8 mouse cellular contexts compared by ENCODE assay signal in the genomic region with DNA sequence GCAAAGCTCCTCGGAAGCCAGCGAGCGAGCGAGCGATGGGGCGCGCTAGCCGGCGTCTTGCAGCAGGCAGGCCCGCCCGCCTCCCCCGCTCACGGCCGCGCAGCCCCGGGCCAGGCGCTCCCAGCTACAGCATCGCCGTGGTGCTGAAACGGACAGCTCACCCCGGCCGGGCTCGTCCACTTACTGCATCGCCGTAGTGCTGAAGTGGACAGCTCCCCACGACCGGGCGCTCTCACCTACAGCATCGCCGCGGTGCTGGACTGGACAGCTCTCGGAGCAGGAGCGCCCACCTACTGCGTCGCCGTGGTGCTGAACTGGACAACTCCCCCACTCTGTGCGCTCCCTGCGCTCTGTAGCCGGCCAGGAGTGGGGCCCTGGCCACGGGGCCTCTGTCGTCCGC. TPM values are rescaled to one million over a fixed set of nuclear protein-coding genes. Genes with fewer than 3 reads are reported as not detected.
DNase-seq lines count a peak whose midpoint lies in the region; ATAC-seq and TF ChIP-seq lines count a peak whose summit lies in the region.

A gene (minus strand): TSS at position 325 of the 400 bp plus-strand sequence.

- DNase-seq in MEL-GATA-1-ER (ENCODE audit: extremely low read depth, low read depth) = peak; percentile 74
- DNase-seq in cerebellum, postnatal 10 days = peak; percentile 89 to 91
- DNase-seq in frontal cortex, postnatal 14 days (ENCODE audit: low spot score in 2 of 2) = peak; percentile 79 to 82
- peak; percentile 94 to 95 for DNase-seq in layer of hippocampus, postnatal 10 days (ENCODE audit: low spot score in 2 of 2)
- peak; percentile 97 for DNase-seq in lung, postnatal 0 days (ENCODE audit: low spot score)
- DNase-seq in ovary, postnatal 14 days (ENCODE audit: low spot score) = peak; percentile 99
- DNase-seq in thymus, postnatal 25 days = peak; percentile 90

- H3K4me1 ChIP-seq in hindbrain, embryonic 12.5 days = peaks cover 23% of the 10 kb centered on the region
- no peaks in the 10 kb centered on the region for H3K4me1 ChIP-seq in lung, postnatal 0 days (ENCODE audit: insufficient read depth, low read depth, low read length)

- peaks cover 16% of the 10 kb centered on the region for H3K27me3 ChIP-seq in hindbrain, embryonic 12.5 days
- H3K27me3 ChIP-seq in lung, postnatal 0 days (replicated peaks; ENCODE audit: insufficient read depth, low read length) = peaks cover 4% of the 10 kb centered on the region

- peak; percentile 84 for ATAC-seq in hindbrain, embryonic 12.5 days (ENCODE audit: low FRiP score)
- peak; percentile 100 for ATAC-seq in lung, postnatal 0 days

- no peaks in the 10 kb centered on the region for H3K36me3 ChIP-seq in hindbrain, embryonic 12.5 days
- no peaks in the 10 kb centered on the region for H3K36me3 ChIP-seq in lung, postnatal 0 days (ENCODE audit: insufficient read depth, low read length)

- peak within 1 kb of the TSS; percentile 75 for H3K9ac ChIP-seq in hindbrain, embryonic 12.5 days
- no peak within 1 kb of the TSS for H3K9ac ChIP-seq in lung, postnatal 0 days (replicated peaks; ENCODE audit: low read depth)

- under 1% methylated on average over 42 of the region's 42 CpGs for WGBS in hindbrain, embryonic 12.5 days
- under 1% methylated on average over 25 of the region's 42 CpGs for WGBS in lung, postnatal 0 days

- H3K4me3 ChIP-seq in hindbrain, embryonic 12.5 days = peak within 1 kb of the TSS; percentile 55
- no peak within 1 kb of the TSS for H3K4me3 ChIP-seq in lung, postnatal 0 days (ENCODE audit: low read depth, low read length)

- no peak for TF ChIP-seq EP300 in lung, postnatal 0 days (IDR thresholded peaks at IDR 0.05)

- peak within 1 kb of the TSS; percentile 50 for H3K4me2 ChIP-seq in hindbrain, embryonic 12.5 days (replicated peaks)
- H3K4me2 ChIP-seq in lung, postnatal 0 days (replicated peaks; ENCODE audit: low read depth, low read length) = no peak within 1 kb of the TSS

- H3K9me3 ChIP-seq in hindbrain, embryonic 12.5 days (replicated peaks) = no peaks in the 10 kb centered on the region
- H3K9me3 ChIP-seq in lung, postnatal 0 days (ENCODE audit: low read length) = no peaks in the 10 kb centered on the region

- peak; percentile 29 for TF ChIP-seq CTCF in lung, postnatal 0 days (IDR thresholded peaks at IDR 0.05)

- H3K27ac ChIP-seq in hindbrain, embryonic 12.5 days = peak within 1 kb of the TSS; percentile 82
- H3K27ac ChIP-seq in lung, postnatal 0 days (ENCODE audit: low read length) = no peak within 1 kb of the TSS

RNA-seq across cellular contexts. Expression of the gene that starts here (rescaled TPM):
- 4.2 and 4.6 TPM in 2 replicates for polyA plus RNA-seq in hindbrain, embryonic 12.5 days (2016; fragmentation: Nextera tagmentation; extraction: Ambion mirVana)
- total RNA-seq in layer of hippocampus, postnatal 10 days (2021) = 10 to 100 TPM; 36.4 to 40.3 TPM
- polyA plus RNA-seq in lung, postnatal 0 days (2015; fragmentation: Nextera tagmentation; extraction: Ambion mirVana) = not detected in 2 replicates

Comparison
In these comparisons a context has a peak if more than half of its experiments do, and no peak if none do; other contexts are left out.
1. Peak in DNase-seq and ATAC-seq in lung, postnatal 0 days; RNA of the gene not detected or under 1 TPM.